Mouse (Mus musculus) hindbrain, postnatal 0 days (tissue): ENCODE measurements around the gene Smim27. TPM values are rescaled to one million over a fixed set of nuclear protein-coding genes. Genes with fewer than 3 reads are reported as not detected.
"Not testable (repeated sequence)": the region's sequence is repeated elsewhere in the genome, so short reads cannot be mapped to it uniquely, and the experiment has no call there.

Source experiments
- ATAC-seq: fragments of 200-750 bp; cut with Nextera tagmentation; 2 replicates; pipeline ENCODE4 v1.8.0; 2017; ENCODE audit warnings: mild to moderate bottlenecking, moderate TSS enrichment, moderate library complexity
- DNase-seq: peaks from one replicate; pipeline ENCODE4 v3.0.0-alpha.2; 2015; ENCODE audit warnings: low spot score
- H3K27ac ChIP-seq: fragments of 300-500 bp; sonication (generic); 2 replicates; pipeline ENCODE4 v1.5.1; 2014; ENCODE audit warnings: mild to moderate bottlenecking
- H3K27me3 ChIP-seq: fragments of 300-500 bp; sonication (generic); 2 replicates; pipeline ENCODE4 v1.6.1; 2014; ENCODE audit warnings: low read length, mixed read lengths; ENCODE audit not compliant: insufficient read depth
- H3K36me3 ChIP-seq: fragments of 300-500 bp; sonication (generic); 2 replicates; pipeline ENCODE4 v1.6.1; 2014; ENCODE audit warnings: low read length, mixed read lengths; ENCODE audit not compliant: insufficient read depth
- H3K4me1 ChIP-seq: fragments of 300-500 bp; sonication (generic); 2 replicates; pipeline ENCODE4 v1.6.1; 2014; ENCODE audit warnings: antibody characterized with exemption, low read length, mixed read lengths; ENCODE audit not compliant: insufficient read depth
- H3K4me2 ChIP-seq: fragments of 300-500 bp; sonication (generic); 2 replicates; pipeline ENCODE4 v1.6.1; 2014; ENCODE audit warnings: low read depth, mild to moderate bottlenecking, low read length, moderate library complexity, mixed read lengths
- H3K4me3 ChIP-seq: fragments of 300-500 bp; sonication (generic); 2 replicates; pipeline ENCODE4 v1.5.1; 2014; ENCODE audit warnings: low read length
- H3K9ac ChIP-seq: fragments of 300-500 bp; sonication (generic); replicated peaks from 2 replicates; pipeline ENCODE4 v1.6.1; 2014; ENCODE audit warnings: mild to moderate bottlenecking, low read length, moderate library complexity, mixed read lengths
- H3K9me3 ChIP-seq: fragments of 300-500 bp; sonication (generic); 2 replicates; pipeline ENCODE4 v1.6.1; 2016; ENCODE audit warnings: low read length, mixed read lengths
- CTCF ChIP-seq: IDR thresholded peaks from 2 replicates; pipeline ENCODE4 v1.5.1; 2016; ENCODE audit warnings: antibody characterized with exemption, control low read depth, low read depth
- WGBS: fragments of 180-500 bp; shearing (Covaris S2); extraction: QIAGEN DNeasy Blood & Tissue Kit; methylation state at CpG from one replicate; pipeline ENCODE4 v1.1.7; 2014; 5-methylcytosine and 5-hydroxymethylcytosine counted together
- polyA plus RNA-seq: library from polyadenylated mRNA; unstranded; fragments of >200 nt; fragmentation: Nextera tagmentation; extraction: Ambion mirVana; gene quantifications from 2 replicates; pipeline ENCODE4 v1.2.1, GENCODE M21; 2015
- total RNA-seq: library from RNA; depleted of rRNA; stranded (reverse); fragments of >200 nt; gene quantifications from 2 replicates; pipeline ENCODE4 v1.2.3, GENCODE M21; 2014

Gene Smim27
- total and polyA plus RNA-seq, 2 experiments from 2014 or later, result 0.31 to 19.1 TPM

DNA sequence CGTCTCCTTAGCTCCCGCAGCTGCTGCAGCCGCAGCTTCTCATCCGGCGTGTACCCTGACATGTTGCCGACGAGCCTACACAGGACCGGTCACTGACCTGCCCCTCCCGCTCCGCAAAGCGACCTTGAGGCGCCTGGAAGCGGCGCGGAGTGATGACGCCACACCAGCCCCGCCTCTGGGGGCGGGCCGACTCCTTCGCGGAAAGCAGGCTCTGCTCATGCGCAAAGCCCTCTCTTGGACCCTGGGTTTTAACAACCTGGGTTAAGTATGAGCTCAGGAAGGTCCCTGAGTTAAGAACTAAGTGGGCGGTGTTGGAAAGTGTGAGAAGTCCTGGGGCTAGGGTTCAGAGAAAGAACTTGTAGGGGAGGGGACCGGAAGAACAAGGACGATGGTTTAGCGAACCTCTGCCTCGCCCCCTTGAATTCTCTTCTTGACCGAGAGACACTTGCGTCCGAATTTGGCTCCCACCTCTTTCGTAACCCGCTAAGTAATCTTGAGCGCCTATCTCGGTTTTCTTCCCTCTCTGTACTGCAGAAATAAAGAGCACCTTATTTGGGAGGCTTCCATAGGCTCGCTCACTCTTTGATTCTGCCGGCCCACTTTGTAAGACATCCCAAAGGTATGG lies 10.0 kb downstream of the Smim27 start, which contains the start of gene Ndufb6:
Gene Ndufb6 (minus strand): TSS at position 146 of the 625 bp plus-strand sequence.
- WGBS, result under 1% methylated on average over 36 of the region's 36 CpGs
- H3K4me1 ChIP-seq, result no peaks in the 10 kb centered on the region
- peak within 1 kb of the TSS; percentile 79 for H3K4me3 ChIP-seq

DNA sequence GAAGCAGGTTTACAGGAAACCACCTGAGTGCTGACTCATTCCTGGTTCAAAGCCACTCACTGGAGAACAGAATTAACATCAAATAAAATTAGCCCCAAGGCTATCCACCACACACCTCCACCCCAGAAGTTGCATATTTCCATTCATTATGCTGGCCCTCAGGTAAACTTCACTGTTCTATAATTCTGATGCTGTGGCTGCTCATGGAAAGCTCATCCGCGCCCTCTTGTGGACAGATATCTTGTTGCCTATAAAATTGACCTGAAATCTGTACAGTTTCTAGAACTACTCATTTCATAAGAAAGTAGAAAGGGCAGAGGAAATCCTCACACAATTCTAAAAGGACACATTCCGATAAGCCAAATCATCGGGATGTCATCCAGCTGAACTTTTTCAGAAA lies 16.2 kb downstream of the Smim27 start:
- Histone ChIP-seq H3K4me3 (no peak overlapping the region), H3K4me1 (no peaks in the 10 kb centered on the region), H3K27ac (no peak overlapping the region), H3K9ac (no peak overlapping the region), H3K4me2 (no peak overlapping the region), H3K36me3 (no peaks in the 10 kb centered on the region), H3K27me3 (no peaks in the 10 kb centered on the region), H3K9me3 (no peaks in the 10 kb centered on the region)
- DNase-seq, result peak; percentile 79
- ATAC-seq, result no peak
- TF ChIP-seq CTCF, result peak; percentile 83
- WGBS, result 16% methylated on average over 4 of the region's 4 CpGs

More for the DNA sequence above, 10.0 kb downstream of the Smim27 start, which contains the start of gene Ndufb6:
- Histone ChIP-seq H3K4me2 (peak within 1 kb of the TSS; percentile 78), H3K9me3 (no peaks in the 10 kb centered on the region), H3K27me3 (no peaks in the 10 kb centered on the region), H3K9ac (peak within 1 kb of the TSS; percentile 72), H3K36me3 (peaks cover 15% of the 10 kb centered on the region; the same call in 1 of the 2 replicates), H3K27ac (peak within 1 kb of the TSS; percentile 75)
- TF ChIP-seq CTCF, result no peak
- DNase-seq (peak; percentile 98), ATAC-seq (peak; percentile 98)

GRCm38 (mm10) chr4:40287415-40287814 lies 18.0 kb downstream of the Smim27 start:
- H3K9me3 ChIP-seq, result no peaks in the 10 kb centered on the region
- no peak for DNase-seq
- H3K36me3 ChIP-seq, result no peaks in the 10 kb centered on the region
- no peaks in the 10 kb centered on the region for H3K27me3 ChIP-seq
- no peak overlapping the region for H3K4me3 ChIP-seq
- 77% methylated on average over 6 of the region's 6 CpGs for WGBS
- no peak overlapping the region for H3K9ac ChIP-seq
- no peak for TF ChIP-seq CTCF
- H3K27ac ChIP-seq, result no peak overlapping the region
- no peak for ATAC-seq
- H3K4me2 ChIP-seq, result no peak overlapping the region
- no peaks in the 10 kb centered on the region for H3K4me1 ChIP-seq

DNA sequence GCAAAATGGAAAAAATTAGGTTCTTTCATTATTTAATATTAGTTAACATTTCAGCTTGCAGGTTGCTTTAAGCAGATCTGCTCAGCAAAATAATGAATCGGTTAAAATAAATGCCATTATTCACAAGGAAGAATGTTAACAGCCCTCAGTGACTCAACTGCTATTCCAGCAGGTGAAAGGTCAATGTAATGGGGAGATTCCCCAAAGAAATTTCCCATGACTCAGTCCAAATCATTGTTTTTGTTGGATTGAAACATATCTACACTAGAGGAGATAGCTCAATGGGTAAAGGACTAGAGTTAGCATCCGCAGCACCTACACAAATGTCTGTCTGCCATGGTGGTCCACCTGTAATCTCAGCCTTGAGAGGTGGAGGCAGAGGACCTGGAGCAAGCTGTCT lies 19.7 kb downstream of the Smim27 start:
- Histone ChIP-seq H3K27me3 (no peaks in the 10 kb centered on the region), H3K9me3 (no peaks in the 10 kb centered on the region), H3K4me3 (no peak overlapping the region), H3K36me3 (no peaks in the 10 kb centered on the region), H3K27ac (no peak overlapping the region), H3K4me2 (no peak overlapping the region), H3K9ac (no peak overlapping the region), H3K4me1 (no peaks in the 10 kb centered on the region)
- no peak for ATAC-seq
- WGBS, result 87% methylated on average over 2 of the region's 2 CpGs
- no peak for DNase-seq
- no peak for TF ChIP-seq CTCF

- ATAC-seq, H3K36me3 ChIP-seq: not testable (repeated sequence)
Observed at GRCm38 (mm10) chr4:40291511-40291910, 22.1 kb downstream of the Smim27 start.

DNA sequence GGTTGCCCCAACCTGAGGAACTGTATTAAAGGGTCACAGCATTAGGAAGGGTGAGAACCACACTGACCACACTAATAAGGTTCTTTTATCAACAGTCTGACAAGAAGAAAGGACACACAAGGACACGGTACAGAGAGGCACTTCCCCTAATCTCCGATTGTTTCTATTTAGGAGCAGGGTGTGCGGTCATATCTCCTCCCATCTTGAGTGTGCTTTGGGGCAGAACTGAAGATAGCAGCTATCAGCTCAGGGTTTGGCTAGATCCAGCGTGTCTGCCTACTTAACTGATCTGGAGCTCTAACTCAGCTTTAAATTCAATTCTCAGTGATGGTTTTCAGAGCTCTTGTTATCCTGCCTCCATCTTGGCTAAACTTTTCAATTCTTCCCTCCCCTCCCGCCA lies 29.8 kb downstream of the Smim27 start:
- WGBS, result 79% methylated on average over 5 of the region's 5 CpGs
- DNase-seq, result no peak
- Histone ChIP-seq H3K9me3 (no peaks in the 10 kb centered on the region), H3K4me2 (no peak overlapping the region), H3K4me1 (no peaks in the 10 kb centered on the region), H3K36me3 (no peaks in the 10 kb centered on the region), H3K27me3 (no peaks in the 10 kb centered on the region), H3K4me3 (no peak overlapping the region), H3K9ac (no peak overlapping the region), H3K27ac (no peak overlapping the region)
- ATAC-seq, result no peak
- TF ChIP-seq CTCF, result no peak

More at GRCm38 (mm10) chr4:40291511-40291910, 22.1 kb downstream of the Smim27 start:
- H3K4me1 ChIP-seq, DNase-seq, H3K9me3 ChIP-seq, H3K4me2 ChIP-seq, H3K27ac ChIP-seq, H3K27me3 ChIP-seq, H3K4me3 ChIP-seq, H3K9ac ChIP-seq: not testable (repeated sequence)
- 95% methylated on average over 11 of the region's 11 CpGs for WGBS

DNA sequence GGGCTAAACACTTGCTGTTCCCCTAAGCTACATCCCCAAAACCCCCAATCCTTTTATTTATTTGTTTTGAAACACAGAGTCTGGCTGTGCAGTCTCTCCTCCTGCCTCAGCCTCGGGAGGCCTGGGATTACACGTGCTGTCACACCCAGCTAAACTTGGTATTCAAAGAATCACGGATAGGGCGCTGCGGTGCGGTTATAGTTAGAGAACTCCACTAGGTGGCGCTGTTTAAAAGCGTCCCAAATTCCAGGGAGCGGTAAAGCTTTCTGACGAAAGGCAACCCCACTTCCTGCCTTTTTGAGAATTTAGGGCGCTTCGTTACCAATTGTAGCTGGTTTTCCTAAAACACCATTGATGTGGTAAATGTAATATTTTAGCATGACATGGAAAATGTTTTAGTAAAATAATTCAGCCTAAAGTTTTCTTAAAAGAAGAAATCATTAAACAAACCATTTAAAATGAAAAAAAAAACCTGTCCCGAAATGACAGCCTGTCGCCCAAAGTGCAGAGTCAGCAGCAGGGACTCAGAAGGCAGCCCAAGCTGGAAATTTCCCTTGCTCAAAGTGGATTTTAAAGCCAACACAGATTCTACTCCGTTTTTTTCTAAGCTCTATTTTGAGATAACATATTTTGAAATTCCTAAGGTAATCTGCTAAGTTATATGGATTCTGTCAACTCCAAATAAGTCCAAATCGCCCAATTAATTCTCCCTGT lies 31.9 kb downstream of the Smim27 start:
- Histone ChIP-seq H3K4me2 (peak overlapping the region; percentile 49), H3K4me3 (0 out of 2 replicates have a peak overlapping the region, but pooled peaks have one; percentile 14), H3K4me1 (no peaks in the 10 kb centered on the region), H3K9me3 (no peaks in the 10 kb centered on the region), H3K36me3 (no peaks in the 10 kb centered on the region), H3K27me3 (no peaks in the 10 kb centered on the region), H3K27ac (no peak overlapping the region), H3K9ac (no peak overlapping the region)
- TF ChIP-seq CTCF, result peak; percentile 92
- ATAC-seq (peak; percentile 77), DNase-seq (peak; percentile 93)
- 9% methylated on average over 16 of the region's 16 CpGs for WGBS
